Mouse (Mus musculus) testis, adult 2 months (tissue): ENCODE measurements around the gene Pls1.

ENCODE experiments used
- CTCF ChIP-seq: fragments of 200-500 bp; IDR thresholded peaks from 2 replicates; pipeline ENCODE4 v1.5.1; 2012; ENCODE audit warnings: low read depth, mild to moderate bottlenecking, inconsistent platforms, low read length, moderate library complexity; ENCODE audit not compliant: control insufficient read depth, insufficient read depth, insufficient replicate concordance
- POLR2A ChIP-seq: fragments of 200-500 bp; IDR thresholded peaks from 2 replicates; pipeline ENCODE4 v1.6.1; 2012; ENCODE audit warnings: low read depth, mild to moderate bottlenecking, inconsistent platforms, low read length, moderate library complexity; ENCODE audit not compliant: control insufficient read depth

DNA sequence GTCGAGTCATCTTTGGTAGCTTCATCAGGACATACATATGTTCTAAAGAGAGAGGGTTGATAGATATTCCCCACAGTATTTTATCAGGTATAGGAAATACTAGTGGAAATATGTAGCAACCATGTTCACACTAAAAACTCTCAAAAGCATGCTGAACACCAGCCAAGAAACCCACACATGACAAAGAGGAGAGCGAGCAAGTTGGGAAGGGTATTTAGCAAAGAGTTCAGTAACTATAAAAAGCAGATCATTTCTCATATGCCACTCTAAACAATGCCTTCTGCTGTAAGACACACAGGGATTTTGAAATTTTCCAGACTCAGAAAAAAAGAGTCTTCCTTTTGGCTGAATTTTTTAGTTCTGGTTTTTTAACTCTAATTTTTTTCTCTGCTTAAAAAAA, 73.4 kb downstream of the Pls1 start:
- TF ChIP-seq CTCF (no peak), POLR2A (no peak)
